Mouse (Mus musculus) neural tube, embryonic 14.5 days (tissue): ENCODE results near the gene Lrrc4. TPM values are rescaled to one million over a fixed set of nuclear protein-coding genes. Genes with fewer than 3 reads are reported as not detected.

ENCODE experiments used
- ATAC-seq: fragments of 200-750 bp; cut with Nextera tagmentation; 2 replicates; pipeline ENCODE4 v1.8.0; 2017; ENCODE audit warnings: low read depth, mild to moderate bottlenecking, moderate TSS enrichment, moderate library complexity
- H3K27ac ChIP-seq: fragments of 300-500 bp; sonication (generic); 2 replicates; pipeline ENCODE4 v1.5.1; 2014; ENCODE audit warnings: low read depth, mild to moderate bottlenecking, control low read depth, low read length, moderate library complexity, mixed read lengths
- H3K27me3 ChIP-seq: fragments of 300-500 bp; sonication (generic); 2 replicates; pipeline ENCODE4 v1.6.1; 2014; ENCODE audit warnings: low read length; ENCODE audit not compliant: control insufficient read depth, insufficient read depth
- H3K36me3 ChIP-seq: fragments of 300-500 bp; sonication (generic); 2 replicates; pipeline ENCODE4 v1.6.1; 2014; ENCODE audit warnings: low read length, mixed read lengths; ENCODE audit not compliant: control insufficient read depth, insufficient read depth
- H3K4me1 ChIP-seq: fragments of 300-500 bp; sonication (generic); 2 replicates; pipeline ENCODE4 v1.6.1; 2014; ENCODE audit warnings: low read length; ENCODE audit not compliant: control insufficient read depth, insufficient read depth
- H3K4me2 ChIP-seq: fragments of 300-500 bp; sonication (generic); 2 replicates; pipeline ENCODE4 v1.6.1; 2014; ENCODE audit warnings: mild to moderate bottlenecking, low read depth, low read length, control low read depth
- H3K4me3 ChIP-seq: fragments of 300-500 bp; sonication (generic); 2 replicates; pipeline ENCODE4 v1.5.1; 2014; ENCODE audit warnings: low read depth, low read length, control low read depth, mixed read lengths
- H3K9ac ChIP-seq: fragments of 300-500 bp; sonication (generic); replicated peaks from 2 replicates; pipeline ENCODE4 v1.6.1; 2014; ENCODE audit warnings: low read depth, mild to moderate bottlenecking, control low read depth, low read length, mixed read lengths
- H3K9me3 ChIP-seq: fragments of 300-500 bp; sonication (generic); 2 replicates; pipeline ENCODE4 v1.6.1; 2016; ENCODE audit warnings: low read length; ENCODE audit not compliant: control insufficient read depth
- WGBS: fragments of 180-500 bp; shearing (Covaris S2); extraction: QIAGEN DNeasy Blood & Tissue Kit; methylation state at CpG from one replicate; pipeline ENCODE4 v1.1.7; 2014; 5-methylcytosine and 5-hydroxymethylcytosine counted together
- polyA plus RNA-seq: library from polyadenylated mRNA; unstranded; fragments of >200 nt; fragmentation: Nextera tagmentation; extraction: Ambion mirVana; gene quantifications from 2 replicates; pipeline ENCODE4 v1.2.1, GENCODE M21; 2014

Lrrc4 gene
- polyA plus RNA-seq, 1 experiment from 2014 or later: 11.5 TPM

GRCm38 (mm10) chr6:28783082-28783647 lies 48.4 kb downstream of the Lrrc4 start:
- no peak for ATAC-seq
- no peak overlapping the region for H3K27ac ChIP-seq
- WGBS: 58% methylated on average over 4 of the region's 4 CpGs

GRCm38 (mm10) chr6:28781696-28782095 lies 49.9 kb downstream of the Lrrc4 start:
- Histone ChIP-seq H3K27ac (no peak overlapping the region), H3K4me1 (no peaks in the 10 kb centered on the region), H3K4me2 (no peak overlapping the region), H3K27me3 (no peaks in the 10 kb centered on the region), H3K9me3 (no peaks in the 10 kb centered on the region), H3K36me3 (no peaks in the 10 kb centered on the region), H3K4me3 (no peak overlapping the region), H3K9ac (no peak overlapping the region)
- ATAC-seq: no peak
- WGBS: 58% methylated on average over 3 of the region's 3 CpGs

More at GRCm38 (mm10) chr6:28783082-28783647, 48.4 kb downstream of the Lrrc4 start:
- no peaks in the 10 kb centered on the region for H3K4me1 ChIP-seq
- H3K9ac ChIP-seq: no peak overlapping the region
- no peaks in the 10 kb centered on the region for H3K9me3 ChIP-seq
- no peak overlapping the region for H3K4me2 ChIP-seq
- no peaks in the 10 kb centered on the region for H3K27me3 ChIP-seq
- H3K36me3 ChIP-seq: no peaks in the 10 kb centered on the region
- no peak overlapping the region for H3K4me3 ChIP-seq

- WGBS: 46% methylated on average over 2 of the region's 2 CpGs
These were observed 60.2 kb downstream of the Lrrc4 start for GRCm38 (mm10) chr6:28771331-28771730.

GRCm38 (mm10) chr6:28767891-28768481 lies 63.6 kb downstream of the Lrrc4 start:
- Histone ChIP-seq H3K4me1 (no peaks in the 10 kb centered on the region; the same call in 1 of the 2 replicates), H3K36me3 (no peaks in the 10 kb centered on the region), H3K27me3 (no peaks in the 10 kb centered on the region), H3K9me3 (no peaks in the 10 kb centered on the region), H3K4me2 (no peak overlapping the region), H3K4me3 (no peak overlapping the region), H3K9ac (no peak overlapping the region), H3K27ac (0 out of 2 replicates have a peak overlapping the region, but pooled peaks have one; percentile 7)
- ATAC-seq: peak; percentile 84; the same call in 1 of the 2 replicates
- 73% methylated on average over 6 of the region's 6 CpGs for WGBS

More at GRCm38 (mm10) chr6:28771331-28771730, 60.2 kb downstream of the Lrrc4 start:
- Histone ChIP-seq H3K4me1 (no peaks in the 10 kb centered on the region; the same call in 1 of the 2 replicates), H3K9ac (no peak overlapping the region), H3K9me3 (no peaks in the 10 kb centered on the region), H3K36me3 (no peaks in the 10 kb centered on the region), H3K27me3 (no peaks in the 10 kb centered on the region), H3K4me2 (no peak overlapping the region), H3K4me3 (no peak overlapping the region), H3K27ac (no peak overlapping the region)
- ATAC-seq: no peak

GRCm38 (mm10) chr6:28766622-28767021 lies 64.9 kb downstream of the Lrrc4 start:
- Histone ChIP-seq H3K27me3 (no peaks in the 10 kb centered on the region), H3K9me3 (no peaks in the 10 kb centered on the region), H3K4me3 (no peak overlapping the region), H3K36me3 (no peaks in the 10 kb centered on the region), H3K9ac (no peak overlapping the region), H3K4me2 (no peak overlapping the region), H3K4me1 (peaks cover 8% of the 10 kb centered on the region), H3K27ac (no peak overlapping the region)
- ATAC-seq: no peak
- WGBS: 92% methylated on average over 3 of the region's 3 CpGs

- Histone ChIP-seq H3K36me3 (no peaks in the 10 kb centered on the region), H3K9ac (0 out of 2 replicates have a peak overlapping the region, but pooled peaks have one; percentile 13), H3K9me3 (no peaks in the 10 kb centered on the region), H3K27me3 (no peaks in the 10 kb centered on the region), H3K27ac (no peak overlapping the region), H3K4me2 (no peak overlapping the region), H3K4me3 (no peak overlapping the region), H3K4me1 (peaks cover 8% of the 10 kb centered on the region)
- WGBS: 5% methylated on average over 5 of the region's 5 CpGs
- peak; percentile 43; the same call in 1 of the 2 replicates for ATAC-seq
These were observed 69.3 kb downstream of the Lrrc4 start for GRCm38 (mm10) chr6:28762132-28762775.

GRCm38 (mm10) chr6:28761728-28762127 lies 69.8 kb downstream of the Lrrc4 start:
- WGBS: 18% methylated on average over 3 of the region's 3 CpGs
- Histone ChIP-seq H3K27me3 (no peaks in the 10 kb centered on the region), H3K9me3 (no peaks in the 10 kb centered on the region), H3K27ac (no peak overlapping the region), H3K4me2 (no peak overlapping the region), H3K36me3 (no peaks in the 10 kb centered on the region), H3K4me3 (no peak overlapping the region), H3K9ac (no peak overlapping the region), H3K4me1 (peaks cover 13% of the 10 kb centered on the region)
- peak; percentile 41; the same call in 1 of the 2 replicates for ATAC-seq

- Histone ChIP-seq H3K4me3 (no peak overlapping the region), H3K4me2 (no peak overlapping the region), H3K27ac (no peak overlapping the region), H3K36me3 (no peaks in the 10 kb centered on the region), H3K9me3 (no peaks in the 10 kb centered on the region), H3K4me1 (peaks cover 22% of the 10 kb centered on the region), H3K27me3 (no peaks in the 10 kb centered on the region), H3K9ac (no peak overlapping the region)
- ATAC-seq: no peak
- 65% methylated on average over 4 of the region's 4 CpGs for WGBS
These were observed 73.3 kb downstream of the Lrrc4 start for GRCm38 (mm10) chr6:28758293-28758692.
